Mouse (Mus musculus): ENCODE measurements around the gene Rabep2.

Gene Rabep2

GRCm38 (mm10) chr7:126491005-126491404 lies 62.4 kb downstream of the Rabep2 start:
- DNase-seq (ENCODE audit: inconsistent age in 2 of 2, low spot score in 1 of 2): no peak

- no peak for DNase-seq (ENCODE audit: inconsistent age in 2 of 2, low spot score in 1 of 2)
Observed at GRCm38 (mm10) chr7:126491973-126492372, 63.4 kb downstream of the Rabep2 start.

GRCm38 (mm10) chr7:126494120-126494519 lies 65.6 kb downstream of the Rabep2 start:
- no peak for DNase-seq (ENCODE audit: inconsistent age in 2 of 2, low spot score in 1 of 2)

- no peak for DNase-seq (ENCODE audit: inconsistent age in 2 of 2, low spot score in 1 of 2)
Observed at GRCm38 (mm10) chr7:126496475-126496874, 67.9 kb downstream of the Rabep2 start.

- DNase-seq (ENCODE audit: inconsistent age in 2 of 2, low spot score in 1 of 2): no peak
Observed at GRCm38 (mm10) chr7:126497966-126498365, 69.4 kb downstream of the Rabep2 start.
